Mouse (Mus musculus) small intestine, adult 2 months (tissue): ENCODE data around the gene Ccdc153. TPM values are rescaled to one million over a fixed set of nuclear protein-coding genes. Genes with fewer than 3 reads are reported as not detected.

Source experiments
- H3K27ac ChIP-seq: fragments of 200-500 bp; 2 replicates; pipeline ENCODE4 v1.5.1; 2012; ENCODE audit warnings: low read depth, low read length, control low read depth, inconsistent platforms; ENCODE audit not compliant: insufficient read depth
- H3K27me3 ChIP-seq: fragments of 200-500 bp; 2 replicates; pipeline ENCODE4 v1.6.1; 2012; ENCODE audit warnings: mild to moderate bottlenecking, moderate library complexity, low read length, inconsistent platforms; ENCODE audit not compliant: control insufficient read depth, insufficient read depth
- H3K36me3 ChIP-seq: fragments of 200-500 bp; 2 replicates; pipeline ENCODE4 v1.6.1; 2012; ENCODE audit warnings: mild to moderate bottlenecking, low read length, control low read depth, inconsistent platforms; ENCODE audit not compliant: control insufficient read depth, insufficient read depth
- H3K4me1 ChIP-seq: fragments of 200-500 bp; 2 replicates; pipeline ENCODE4 v1.6.1; 2012; ENCODE audit warnings: low read length, inconsistent platforms, mixed read lengths; ENCODE audit not compliant: control insufficient read depth, insufficient read depth, insufficient read length
- H3K4me3 ChIP-seq: fragments of 200-500 bp; 2 replicates; pipeline ENCODE4 v1.5.1; 2012; ENCODE audit warnings: low read depth, mild to moderate bottlenecking, control low read depth, inconsistent platforms, low read length, moderate library complexity
- CTCF ChIP-seq: fragments of 200-500 bp; IDR thresholded peaks from 2 replicates; pipeline ENCODE4 v1.5.1; 2012; ENCODE audit warnings: low read depth, mild to moderate bottlenecking, control low read depth, inconsistent platforms, low read length, moderate library complexity, mixed read lengths; ENCODE audit not compliant: insufficient replicate concordance, insufficient read length; ENCODE audit errors: extremely low read depth
- POLR2A ChIP-seq: fragments of 200-500 bp; IDR thresholded peaks from 2 replicates; pipeline ENCODE4 v1.6.1; 2012; ENCODE audit warnings: low read depth, mild to moderate bottlenecking, control low read depth, inconsistent platforms, low read length, moderate library complexity
- WGBS: fragments of 180-500 bp; shearing (Covaris S2); methylation state at CpG from one replicate; pipeline ENCODE4 v1.1.7; 2018; 5-methylcytosine and 5-hydroxymethylcytosine counted together
- polyA plus RNA-seq: library from polyadenylated mRNA; depleted of rRNA; stranded (reverse); fragments of >200 nt; gene quantifications from 2 replicates; pipeline ENCODE4 v1.2.3, GENCODE M21; 2012

Ccdc153 gene
- polyA plus RNA-seq, 1 experiment, result not detected

DNA sequence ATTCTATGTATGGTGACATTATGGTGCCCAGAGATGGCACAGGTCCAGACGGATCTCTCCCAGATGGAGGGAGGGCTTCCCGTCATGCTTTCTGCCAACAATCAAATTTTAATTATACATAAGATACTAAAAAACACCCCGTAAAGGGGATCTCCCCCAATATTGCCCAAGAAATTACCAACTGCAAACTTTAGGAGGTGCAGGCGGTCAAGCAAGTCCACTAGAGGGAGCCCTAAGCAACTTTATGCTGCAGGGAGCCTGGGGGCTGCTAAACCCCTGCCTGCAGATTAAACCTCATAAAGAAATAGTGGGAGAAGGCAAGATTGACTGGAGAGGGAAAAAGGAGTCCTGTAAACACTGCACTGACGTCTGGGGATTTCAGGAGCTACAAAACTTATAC, 1.0 kb upstream of the Ccdc153 start:
- H3K4me3 ChIP-seq, result no peak overlapping the region
- H3K4me1 ChIP-seq, result peaks cover 3% of the 10 kb centered on the region; the same call in 1 of the 2 replicates
- TF ChIP-seq CTCF, result peak; percentile 94; the same call in 1 of the 2 replicates
- TF ChIP-seq POLR2A, result no peak
- no peaks in the 10 kb centered on the region for H3K27me3 ChIP-seq
- 7% methylated on average over 5 of the region's 5 CpGs for WGBS
- H3K27ac ChIP-seq, result no peak overlapping the region
- no peaks in the 10 kb centered on the region for H3K36me3 ChIP-seq

DNA sequence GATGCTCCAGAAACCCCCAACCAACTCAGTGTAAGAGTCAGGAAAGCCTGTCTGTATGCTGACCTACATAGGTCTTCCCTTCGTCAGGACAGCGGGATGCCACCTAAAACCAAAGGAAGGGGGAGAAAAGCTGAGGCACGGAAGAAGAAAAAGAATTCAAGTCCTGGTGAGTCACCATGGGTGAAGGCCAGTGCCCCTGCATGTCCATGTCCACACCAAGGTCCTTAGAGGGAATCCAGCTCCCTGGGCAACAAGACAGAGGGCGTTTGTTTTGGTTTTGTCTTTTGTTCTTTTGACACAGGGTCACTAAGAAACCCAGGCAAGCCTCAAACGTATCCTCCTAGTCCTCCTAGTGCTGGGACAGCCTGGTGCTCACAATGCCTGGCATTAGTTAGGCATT, 435 bp downstream of the Ccdc153 start:
- peaks cover 1% of the 10 kb centered on the region; the same call in 1 of the 2 replicates for H3K4me1 ChIP-seq

DNA sequence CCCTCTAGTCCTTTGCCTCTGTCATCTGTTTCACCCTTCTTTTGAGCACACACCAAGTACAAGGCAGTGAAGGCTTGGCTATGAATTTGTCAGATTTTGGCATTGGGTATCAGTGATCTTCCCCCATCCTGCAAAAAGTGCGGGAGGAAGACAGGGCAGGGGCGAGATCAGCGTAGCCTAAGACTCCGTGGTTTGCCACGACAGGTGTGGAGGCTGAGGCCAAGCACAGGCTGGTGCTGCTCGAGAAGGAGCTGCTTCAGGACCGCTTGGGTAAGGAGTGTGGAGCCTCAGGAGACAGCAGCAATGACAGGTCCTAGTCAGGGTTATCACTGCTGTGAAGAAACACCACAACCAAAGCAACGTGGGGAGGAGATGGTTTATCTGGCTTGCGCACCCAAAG, 942 bp downstream of the Ccdc153 start:
- Histone ChIP-seq H3K36me3 (no peaks in the 10 kb centered on the region), H3K27me3 (no peaks in the 10 kb centered on the region), H3K4me1 (no peaks in the 10 kb centered on the region), H3K27ac (no peak overlapping the region), H3K4me3 (no peak overlapping the region)
- TF ChIP-seq CTCF (no peak), POLR2A (no peak)
- WGBS, result 71% methylated on average over 9 of the region's 9 CpGs

More for the DNA sequence above, 435 bp downstream of the Ccdc153 start:
- Histone ChIP-seq H3K27me3 (no peaks in the 10 kb centered on the region), H3K4me3 (no peak overlapping the region), H3K36me3 (no peaks in the 10 kb centered on the region), H3K27ac (no peak overlapping the region)
- WGBS, result 69% methylated on average over 5 of the region's 5 CpGs
- TF ChIP-seq CTCF (no peak), POLR2A (no peak)

DNA sequence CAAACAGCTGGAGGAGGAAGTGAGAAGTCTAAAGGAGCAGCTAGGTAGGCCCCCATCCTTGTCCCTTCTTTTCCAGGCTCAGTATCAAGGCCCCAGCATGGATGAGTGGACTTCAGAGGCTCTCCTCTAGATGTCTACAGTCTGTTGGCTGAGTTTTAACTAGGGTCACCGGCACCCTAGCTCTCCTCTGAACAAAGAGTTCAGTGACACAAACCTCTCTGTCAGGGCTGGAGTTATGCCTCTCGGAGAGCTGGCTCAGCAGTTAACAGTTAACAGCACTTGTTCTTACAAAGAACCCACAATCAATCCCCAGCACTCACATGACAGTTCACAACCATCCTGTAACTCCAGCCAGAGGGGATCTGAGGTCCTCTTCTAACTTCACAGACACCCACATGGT, 3.1 kb downstream of the Ccdc153 start:
- H3K4me1 ChIP-seq, result peaks cover 14% of the 10 kb centered on the region
- TF ChIP-seq CTCF (no peak), POLR2A (no peak)
- H3K27me3 ChIP-seq, result no peaks in the 10 kb centered on the region
- WGBS, result 64% methylated on average over 2 of the region's 2 CpGs
- peaks cover 10% of the 10 kb centered on the region for H3K36me3 ChIP-seq
- no peak overlapping the region for H3K4me3 ChIP-seq
- H3K27ac ChIP-seq, result no peak overlapping the region

DNA sequence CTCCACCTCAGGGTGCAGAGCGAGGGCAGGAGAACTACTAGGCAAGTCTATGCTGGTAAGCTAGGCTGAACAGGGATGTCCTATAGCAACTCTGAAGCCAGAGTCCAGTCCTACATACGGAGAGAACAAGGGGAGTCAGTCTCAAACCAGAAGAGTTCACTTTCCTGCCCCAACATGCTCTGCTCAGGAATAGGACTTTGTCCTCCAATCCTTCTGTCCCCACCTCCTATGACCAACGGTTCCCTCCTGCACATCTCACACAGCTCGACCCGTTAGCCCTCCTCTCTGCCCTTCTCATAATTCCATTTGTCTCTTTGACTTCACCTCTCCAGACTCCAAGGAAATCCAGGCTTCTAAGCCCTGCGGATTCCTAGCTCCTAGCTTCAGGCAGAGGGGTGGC, 7.4 kb downstream of the Ccdc153 start:
- TF ChIP-seq POLR2A (no peak), CTCF (no peak)
- H3K4me1 ChIP-seq, result peaks cover 27% of the 10 kb centered on the region
- no peak overlapping the region for H3K4me3 ChIP-seq
- H3K27ac ChIP-seq, result no peak overlapping the region
- peaks cover 18% of the 10 kb centered on the region for H3K36me3 ChIP-seq
- 44% methylated on average over 6 of the region's 6 CpGs for WGBS
- no peaks in the 10 kb centered on the region for H3K27me3 ChIP-seq

DNA sequence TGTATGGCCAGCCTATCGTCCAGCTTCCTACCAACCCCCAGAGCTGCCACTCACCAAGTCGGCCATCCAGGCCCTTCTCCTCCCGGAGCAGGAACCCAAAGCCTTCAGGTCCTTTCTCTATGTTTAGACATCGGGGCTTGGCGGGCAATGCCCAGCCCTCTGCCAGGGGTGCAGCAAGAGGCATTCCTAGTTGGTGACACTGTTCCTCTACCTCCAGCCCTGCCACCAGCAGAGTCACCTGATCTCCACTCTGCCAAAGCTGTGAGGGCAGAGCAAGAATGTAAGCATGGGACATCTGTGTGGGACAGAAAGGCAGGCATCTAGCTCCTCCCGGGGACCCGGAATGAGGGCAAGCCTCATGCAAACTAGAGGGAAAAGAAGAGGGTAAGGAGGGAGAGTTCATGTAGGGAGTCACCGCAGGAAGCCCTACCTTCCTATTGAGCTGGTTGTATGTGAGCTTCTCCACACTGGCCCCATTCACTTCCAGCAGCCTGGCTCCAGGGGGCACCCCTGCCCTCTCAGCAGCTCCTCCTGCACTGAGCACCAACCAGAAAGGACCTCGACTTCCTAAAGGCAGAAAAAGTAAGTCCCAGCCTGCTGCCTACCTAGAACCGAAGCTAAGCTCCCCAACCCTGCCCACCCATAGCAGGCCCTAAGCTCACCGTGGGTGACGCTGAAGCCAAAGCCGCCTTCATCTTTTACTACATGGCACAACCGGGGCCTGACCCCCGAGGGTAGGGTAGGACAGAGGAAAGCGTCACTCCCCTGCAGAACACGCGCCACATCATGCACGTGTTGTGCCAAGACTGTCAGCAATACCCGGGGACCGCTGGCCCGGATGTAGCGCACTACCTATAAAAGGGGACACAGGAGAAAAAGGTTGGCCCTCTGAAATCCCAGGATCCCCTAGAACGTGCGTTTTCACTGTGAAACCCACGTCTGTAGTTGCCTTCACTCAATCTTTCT, 9.0 kb downstream of the Ccdc153 start:
- peak overlapping the region; percentile 68 for H3K4me3 ChIP-seq
- peak; percentile 51; the same call in 1 of the 2 replicates for TF ChIP-seq CTCF
- no peak for TF ChIP-seq POLR2A
- no peaks in the 10 kb centered on the region for H3K27me3 ChIP-seq
- 66% methylated on average over 26 of the region's 26 CpGs for WGBS
- no peak overlapping the region for H3K27ac ChIP-seq
- peaks cover 27% of the 10 kb centered on the region for H3K4me1 ChIP-seq
- H3K36me3 ChIP-seq, result peaks cover 18% of the 10 kb centered on the region

DNA sequence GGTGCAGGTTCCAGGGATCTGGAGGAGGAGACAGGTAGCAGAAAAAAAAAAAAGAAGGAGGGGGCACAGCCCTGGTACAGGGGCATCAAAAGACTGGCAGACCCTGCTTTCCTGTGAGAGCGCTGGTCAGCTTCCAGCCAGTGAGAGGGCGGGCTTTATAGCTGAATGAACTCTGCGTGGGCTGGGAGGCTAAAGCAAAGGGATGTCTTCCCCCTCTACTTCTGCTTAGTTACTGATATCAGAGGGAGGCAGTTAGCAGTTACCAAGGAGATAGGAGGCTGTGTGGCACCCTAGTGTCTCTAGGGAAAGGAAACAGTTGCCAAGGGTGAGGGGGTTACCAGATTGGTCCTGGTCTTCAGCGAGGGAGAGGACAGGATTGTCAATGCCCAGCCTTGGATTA, 10.0 kb downstream of the Ccdc153 start:
- peak overlapping the region; percentile 75; the same call in 1 of the 2 replicates for H3K27ac ChIP-seq
- H3K4me3 ChIP-seq, result peak overlapping the region; percentile 68
- TF ChIP-seq POLR2A (no peak), CTCF (no peak)
- peaks cover 27% of the 10 kb centered on the region for H3K4me1 ChIP-seq
- WGBS, result 69% methylated on average over 4 of the region's 4 CpGs
- H3K36me3 ChIP-seq, result peaks cover 18% of the 10 kb centered on the region
- H3K27me3 ChIP-seq, result no peaks in the 10 kb centered on the region
